Mouse (Mus musculus) effector memory CD4-positive, alpha-beta T cell, adult 7 months (primary cell): ENCODE measurements around the gene Alg2. TPM values are rescaled to one million over a fixed set of nuclear protein-coding genes. Genes with fewer than 3 reads are reported as not detected.

ENCODE experiments used
- polyA plus RNA-seq: library from polyadenylated mRNA; unstranded; fragments of 100-300 nt; shearing (Covaris generic); gene quantifications from one replicate; pipeline ENCODE4 v1.2.1, GENCODE M21; 2017

Alg2 gene
- polyA plus RNA-seq = 7.8 TPM

DNA sequence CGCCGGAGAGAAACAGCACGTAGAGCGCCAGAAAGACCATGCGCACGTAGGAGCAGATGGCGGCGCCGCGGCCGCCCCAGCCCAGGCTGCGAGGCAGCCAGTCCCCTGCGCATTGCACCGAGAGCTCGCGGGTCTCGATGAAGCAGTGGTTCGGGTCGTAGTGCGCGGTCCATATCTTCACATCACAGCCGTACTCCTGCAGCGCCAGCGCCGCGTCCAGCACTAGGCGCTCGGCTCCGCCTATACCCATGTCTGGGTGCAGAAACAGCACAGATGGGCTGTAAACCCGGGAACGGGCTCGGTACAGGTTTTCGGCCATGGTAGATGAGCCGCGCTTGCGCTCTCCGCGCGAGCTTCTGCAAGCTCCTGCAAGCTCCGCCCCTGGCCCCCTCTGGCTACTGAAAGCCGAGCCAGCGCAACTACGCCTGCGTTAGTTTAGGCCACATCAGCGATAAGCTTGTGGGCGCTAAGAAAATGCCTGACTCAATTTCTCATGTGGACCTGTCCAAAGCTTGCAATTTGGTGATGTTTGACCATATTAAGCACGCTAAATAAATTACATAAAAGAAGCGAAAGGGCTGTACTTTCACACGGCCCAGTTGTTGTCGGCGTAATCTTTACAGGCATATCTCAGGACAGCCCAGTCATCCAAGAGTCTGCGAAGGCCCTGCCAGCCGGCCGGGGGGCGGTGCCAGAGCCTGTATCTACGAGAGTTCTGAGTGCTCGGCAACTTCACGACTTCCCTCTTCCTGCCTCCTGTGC, at the start of gene Alg2, which contains the start of gene Sec61b:
Gene Alg2, minus strand, starts transcription at position 366 of the 762 bp plus-strand sequence.
Gene Sec61b, plus strand, starts transcription at position 691 of the 762 bp plus-strand sequence.

Other genes with a start within 250 kb of the Alg2 start
- gene Tgfbr1, start 121.1 kb downstream of the Alg2 start, polyA plus RNA-seq = 16.6 TPM
- 133 TPM for gene Sec61b, start 325 bp upstream of the Alg2 start, polyA plus RNA-seq